Mouse (Mus musculus): Measurements from ENCODE around the gene Epb41.

The Epb41 gene

GRCm38 (mm10) chr4:132041471-132042332 is 33.4 kb downstream of the Epb41 start:
- no peaks in the 10 kb centered on the region for H3K36me3 ChIP-seq (ENCODE audit: control insufficient read depth, insufficient read depth, low read length, poor library complexity, severe bottlenecking)
- peak; percentile 54 for DNase-seq (ENCODE audit: low read depth, low spot score)
- H3K27me3 ChIP-seq (ENCODE audit: control insufficient read depth, insufficient read depth, low read length, poor library complexity, severe bottlenecking), result no peaks in the 10 kb centered on the region

GRCm38 (mm10) chr4:132039975-132040645 is 35.0 kb downstream of the Epb41 start:
- Histone ChIP-seq H3K36me3 (ENCODE audit: control insufficient read depth, insufficient read depth, low read length, poor library complexity, severe bottlenecking) (no peaks in the 10 kb centered on the region), H3K27me3 (ENCODE audit: control insufficient read depth, insufficient read depth, low read length, poor library complexity, severe bottlenecking) (no peaks in the 10 kb centered on the region)
- peak; percentile 90 for DNase-seq (ENCODE audit: low read depth, low spot score)

DNA sequence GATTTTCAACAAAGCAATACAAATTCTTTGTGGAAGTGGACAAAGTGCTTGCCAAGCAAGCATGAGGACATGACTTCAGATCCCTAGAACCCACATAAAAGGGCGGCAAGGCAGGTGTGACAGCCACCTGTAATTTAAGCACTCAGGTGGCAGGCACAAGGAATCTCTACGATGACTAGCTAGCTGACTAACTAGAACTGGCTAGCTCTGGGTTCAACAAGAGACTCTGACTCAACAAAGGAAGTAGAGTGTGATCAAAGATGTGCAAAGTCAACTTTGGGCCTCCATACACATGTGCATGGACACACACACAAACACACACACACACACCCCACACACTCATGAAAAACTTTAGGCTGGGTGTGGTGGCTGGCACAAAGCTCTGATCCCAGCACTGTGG is 35.6 kb downstream of the Epb41 start:
- Histone ChIP-seq H3K27me3 (ENCODE audit: control insufficient read depth, insufficient read depth, low read length, poor library complexity, severe bottlenecking) (no peaks in the 10 kb centered on the region), H3K36me3 (ENCODE audit: control insufficient read depth, insufficient read depth, low read length, poor library complexity, severe bottlenecking) (no peaks in the 10 kb centered on the region)
- peak; percentile 15 for DNase-seq (ENCODE audit: low read depth, low spot score)

- H3K36me3 ChIP-seq (ENCODE audit: control insufficient read depth, insufficient read depth, low read length, poor library complexity, severe bottlenecking), result no peaks in the 10 kb centered on the region
- no peak for DNase-seq (ENCODE audit: low read depth, low spot score)
- no peaks in the 10 kb centered on the region for H3K27me3 ChIP-seq (ENCODE audit: control insufficient read depth, insufficient read depth, low read length, poor library complexity, severe bottlenecking)
Measured at GRCm38 (mm10) chr4:132038809-132039208, 36.3 kb downstream of the Epb41 start.

- DNase-seq (ENCODE audit: low read depth, low spot score), result no peak
- Histone ChIP-seq H3K36me3 (ENCODE audit: control insufficient read depth, insufficient read depth, low read length, poor library complexity, severe bottlenecking) (no peaks in the 10 kb centered on the region), H3K27me3 (ENCODE audit: control insufficient read depth, insufficient read depth, low read length, poor library complexity, severe bottlenecking) (no peaks in the 10 kb centered on the region)
Measured at GRCm38 (mm10) chr4:132037991-132038390, 37.1 kb downstream of the Epb41 start.

- Histone ChIP-seq H3K36me3 (ENCODE audit: control insufficient read depth, insufficient read depth, low read length, poor library complexity, severe bottlenecking) (no peaks in the 10 kb centered on the region), H3K27me3 (ENCODE audit: control insufficient read depth, insufficient read depth, low read length, poor library complexity, severe bottlenecking) (no peaks in the 10 kb centered on the region)
- no peak for DNase-seq (ENCODE audit: low read depth, low spot score)
Measured at GRCm38 (mm10) chr4:132037137-132037536, 38.0 kb downstream of the Epb41 start.

DNA sequence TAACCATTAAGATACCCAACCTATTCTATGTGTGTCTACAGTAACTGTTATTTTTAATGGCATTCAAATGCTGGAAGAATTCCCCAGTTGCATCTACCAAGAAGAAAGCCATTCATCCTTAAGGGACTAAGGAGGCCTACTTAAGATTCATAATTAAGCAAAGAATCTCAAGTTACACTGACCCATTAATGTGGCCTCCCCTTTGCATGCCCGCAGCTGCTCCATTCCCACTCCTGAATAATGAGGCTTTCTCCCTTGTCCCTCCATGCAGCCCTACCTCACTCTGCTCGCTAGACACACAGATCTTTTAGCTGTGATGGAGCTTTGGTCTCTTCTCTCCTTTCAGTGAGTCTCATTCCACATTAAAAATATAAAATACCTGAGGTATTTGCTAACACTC is 40.9 kb downstream of the Epb41 start:
- Histone ChIP-seq H3K36me3 (ENCODE audit: control insufficient read depth, insufficient read depth, low read length, poor library complexity, severe bottlenecking) (no peaks in the 10 kb centered on the region), H3K27me3 (ENCODE audit: control insufficient read depth, insufficient read depth, low read length, poor library complexity, severe bottlenecking) (no peaks in the 10 kb centered on the region)
- DNase-seq (ENCODE audit: low read depth, low spot score), result no peak

GRCm38 (mm10) chr4:132033183-132033582 is 41.9 kb downstream of the Epb41 start:
- Histone ChIP-seq H3K36me3 (ENCODE audit: control insufficient read depth, insufficient read depth, low read length, poor library complexity, severe bottlenecking) (no peaks in the 10 kb centered on the region), H3K27me3 (ENCODE audit: control insufficient read depth, insufficient read depth, low read length, poor library complexity, severe bottlenecking) (no peaks in the 10 kb centered on the region)
- peak; percentile 40 for DNase-seq (ENCODE audit: low read depth, low spot score)

GRCm38 (mm10) chr4:132029851-132030741 is 45.0 kb downstream of the Epb41 start:
- DNase-seq (ENCODE audit: low read depth, low spot score), result peak; percentile 20
- Histone ChIP-seq H3K27me3 (ENCODE audit: control insufficient read depth, insufficient read depth, low read length, poor library complexity, severe bottlenecking) (no peaks in the 10 kb centered on the region), H3K36me3 (ENCODE audit: control insufficient read depth, insufficient read depth, low read length, poor library complexity, severe bottlenecking) (no peaks in the 10 kb centered on the region)

DNA sequence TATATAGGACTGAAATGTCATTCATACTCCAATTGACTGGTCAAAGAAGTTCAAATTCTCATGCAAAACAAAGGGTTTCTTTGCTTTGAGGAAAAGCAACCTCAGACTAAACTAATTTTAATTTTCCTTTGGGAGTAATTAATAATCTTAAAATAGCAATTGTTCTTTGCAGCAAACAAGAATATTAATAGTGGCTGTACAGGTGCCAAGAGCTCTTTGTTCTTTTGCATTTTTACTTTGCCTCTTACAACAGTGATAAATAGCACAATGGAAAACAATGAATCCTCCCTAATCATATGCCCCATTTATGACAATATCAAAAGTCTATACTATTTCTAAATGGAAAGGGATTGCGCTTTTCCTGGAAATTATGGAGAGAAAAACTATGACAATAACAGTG is 47.3 kb downstream of the Epb41 start:
- Histone ChIP-seq H3K36me3 (ENCODE audit: control insufficient read depth, insufficient read depth, low read length, poor library complexity, severe bottlenecking) (no peaks in the 10 kb centered on the region), H3K27me3 (ENCODE audit: control insufficient read depth, insufficient read depth, low read length, poor library complexity, severe bottlenecking) (no peaks in the 10 kb centered on the region)
- no peak for DNase-seq (ENCODE audit: low read depth, low spot score)

GRCm38 (mm10) chr4:132027167-132027566 is 48.0 kb downstream of the Epb41 start:
- DNase-seq (ENCODE audit: low read depth, low spot score), result no peak
- Histone ChIP-seq H3K27me3 (ENCODE audit: control insufficient read depth, insufficient read depth, low read length, poor library complexity, severe bottlenecking) (no peaks in the 10 kb centered on the region), H3K36me3 (ENCODE audit: control insufficient read depth, insufficient read depth, low read length, poor library complexity, severe bottlenecking) (no peaks in the 10 kb centered on the region)

- DNase-seq (ENCODE audit: low read depth, low spot score), result no peak
- Histone ChIP-seq H3K27me3 (ENCODE audit: control insufficient read depth, insufficient read depth, low read length, poor library complexity, severe bottlenecking) (no peaks in the 10 kb centered on the region), H3K36me3 (ENCODE audit: control insufficient read depth, insufficient read depth, low read length, poor library complexity, severe bottlenecking) (no peaks in the 10 kb centered on the region)
Measured at GRCm38 (mm10) chr4:132025738-132026527, 49.2 kb downstream of the Epb41 start.

DNA sequence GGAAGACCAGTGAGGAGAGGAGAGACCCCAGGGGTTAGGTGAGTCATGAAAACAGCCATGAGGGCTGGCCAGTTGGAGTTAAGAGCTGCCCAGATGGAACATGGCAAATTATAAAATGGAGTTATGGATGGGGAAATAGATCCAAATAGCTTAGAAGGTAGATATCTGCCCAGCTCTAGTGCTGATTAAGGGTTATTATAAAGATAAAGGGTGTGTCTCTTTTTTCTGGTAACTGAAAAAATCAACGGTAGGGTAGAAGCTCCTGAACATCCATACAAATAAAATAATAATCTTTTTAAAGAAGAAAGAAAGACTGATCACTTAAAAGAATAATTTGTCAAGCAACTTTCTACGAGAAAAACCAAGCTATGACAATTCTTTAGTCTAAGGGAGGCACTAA is 49.9 kb downstream of the Epb41 start:
- H3K36me3 ChIP-seq (ENCODE audit: control insufficient read depth, insufficient read depth, low read length, poor library complexity, severe bottlenecking), result no peaks in the 10 kb centered on the region
- no peak for DNase-seq (ENCODE audit: low read depth, low spot score)
- no peaks in the 10 kb centered on the region for H3K27me3 ChIP-seq (ENCODE audit: control insufficient read depth, insufficient read depth, low read length, poor library complexity, severe bottlenecking)

DNA sequence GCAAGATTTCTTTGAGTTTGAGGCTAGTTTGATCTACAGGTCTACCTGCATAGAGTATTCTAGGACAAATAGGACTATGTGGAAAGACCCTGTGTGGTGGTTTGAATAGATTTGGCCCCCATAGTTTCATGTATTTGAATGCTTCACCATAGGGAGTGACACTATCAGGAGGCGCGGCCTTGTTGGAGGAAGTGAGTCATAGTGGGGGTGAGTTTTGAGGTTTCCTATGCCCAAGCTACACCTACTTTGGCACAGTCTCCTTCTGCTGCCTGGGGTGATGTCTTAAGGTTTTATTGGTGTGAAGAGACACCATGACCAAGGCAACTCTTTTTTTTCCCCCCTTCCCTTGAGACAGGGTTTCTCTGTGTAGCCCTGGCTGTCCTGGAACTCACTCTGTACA is 51.3 kb downstream of the Epb41 start:
- no peaks in the 10 kb centered on the region for H3K27me3 ChIP-seq (ENCODE audit: control insufficient read depth, insufficient read depth, low read length, poor library complexity, severe bottlenecking)
- DNase-seq (ENCODE audit: low read depth, low spot score), result no peak
- no peaks in the 10 kb centered on the region for H3K36me3 ChIP-seq (ENCODE audit: control insufficient read depth, insufficient read depth, low read length, poor library complexity, severe bottlenecking)

All from splenic B cell, adult 2 months (primary cell).